Mouse (Mus musculus) left cerebral cortex, postnatal 10 days (tissue): Measurements from ENCODE around the gene Mthfd1. TPM values are rescaled to one million over a fixed set of nuclear protein-coding genes. Genes with fewer than 3 reads are reported as not detected.

Experiments
- DNase-seq, 2 experiments: peaks; one replicate each; pipeline ENCODE4 v3.0.0; 2021 to 2022; ENCODE audit warnings: low spot score in 2 of 2, mixed read lengths in 1 of 2; ENCODE audit errors: extremely low spot score in 1 of 2
- intact Hi-C: fragments of 180-260 bp; cut with DNase I; formaldehyde crosslinking; loops from one replicate; pipeline ENCODE4 v1.15.1; 2025
- total RNA-seq, 2 experiments: library from RNA; stranded (reverse); gene quantifications; 2 replicates each; pipeline ENCODE4 v1.2.3; 2021

Mthfd1 gene
- total RNA-seq, 2 experiments from 2014 or later: 34.1 to 36.9 TPM

DNA sequence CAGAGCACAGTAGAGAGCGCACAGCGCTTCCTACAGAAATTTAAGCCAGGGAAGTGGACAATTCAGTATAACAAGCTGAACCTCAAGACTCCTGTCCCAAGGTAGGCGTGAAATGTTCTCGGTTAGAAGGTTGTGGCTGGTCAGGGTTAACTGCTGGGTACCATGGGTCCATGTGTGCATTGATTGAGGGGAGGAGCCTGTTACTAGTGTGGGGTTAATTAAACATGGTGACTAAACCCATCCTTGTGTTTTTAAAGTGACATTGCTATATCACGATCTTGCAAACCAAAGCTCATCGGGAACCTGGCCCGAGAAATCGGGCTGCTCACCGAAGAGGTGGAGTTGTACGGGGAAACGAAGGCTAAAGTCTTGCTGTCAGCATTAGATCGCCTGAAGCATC, 34.3 kb downstream of the Mthfd1 start:
- intact Hi-C loops: no loop called here
- DNase-seq: no peak

DNA sequence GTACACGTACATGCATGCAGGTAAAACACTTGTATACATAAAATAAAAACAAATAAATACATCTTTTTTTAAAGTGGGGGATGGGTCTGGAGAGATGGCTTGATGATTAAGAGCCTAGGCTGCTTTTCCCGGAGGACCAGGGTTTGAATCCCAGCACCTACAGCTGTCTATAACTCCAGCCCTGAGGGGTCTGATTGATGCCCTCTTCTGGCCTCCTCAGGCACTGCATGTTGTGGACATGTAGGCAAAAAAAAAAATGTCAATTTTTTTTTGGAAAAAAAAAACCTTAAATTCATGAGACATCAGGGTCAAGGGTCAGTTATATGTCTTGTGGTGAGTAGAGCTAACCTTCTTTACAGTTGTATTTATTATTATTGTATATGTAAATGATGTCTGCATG, 35.2 kb downstream of the Mthfd1 start:
- DNase-seq: no peak
- intact Hi-C loops: no loop called here

DNA sequence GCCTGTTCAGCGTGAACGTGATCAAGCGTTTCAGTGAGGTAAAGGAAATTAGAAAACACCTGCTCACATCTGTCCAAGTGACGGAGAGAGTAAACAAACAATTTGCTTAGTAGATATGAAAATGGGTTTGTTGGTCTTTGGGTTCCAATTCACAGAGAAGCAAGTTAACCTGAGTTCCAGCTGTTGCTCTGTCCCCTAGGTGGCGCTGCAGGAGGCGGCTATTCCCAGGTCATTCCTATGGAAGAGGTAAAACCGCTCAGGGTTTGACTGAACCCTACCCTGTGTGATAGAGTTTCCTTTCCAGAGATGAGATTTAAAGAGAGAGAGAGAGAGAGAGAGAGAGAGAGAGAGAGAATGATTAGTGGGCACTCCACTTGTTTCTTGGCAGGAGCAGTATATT, 38.1 kb downstream of the Mthfd1 start:
- DNase-seq: peak in 1 of 2 experiments; percentile 68
- intact Hi-C loops: no loop called here

DNA sequence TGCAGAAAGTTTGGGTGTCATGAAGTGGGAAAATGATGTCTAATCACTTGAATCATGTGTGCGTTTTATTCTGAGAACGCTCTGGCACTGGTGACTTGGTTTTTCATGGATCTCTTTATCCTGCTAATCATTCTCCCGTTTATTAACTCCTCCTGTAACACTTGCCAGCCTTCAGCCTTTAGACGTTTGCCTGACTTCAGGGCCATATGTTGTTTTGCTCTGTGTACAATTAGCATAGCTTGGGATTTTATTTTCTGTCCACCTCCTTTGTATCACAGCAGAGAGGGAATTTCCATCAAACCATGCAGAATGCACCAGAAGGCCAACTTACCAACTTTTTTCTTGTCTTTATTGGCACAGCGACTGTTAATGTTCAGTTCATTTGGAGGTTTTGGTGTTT, 42.7 kb downstream of the Mthfd1 start:
- no peak for DNase-seq
- intact Hi-C loops: no loop called here

DNA sequence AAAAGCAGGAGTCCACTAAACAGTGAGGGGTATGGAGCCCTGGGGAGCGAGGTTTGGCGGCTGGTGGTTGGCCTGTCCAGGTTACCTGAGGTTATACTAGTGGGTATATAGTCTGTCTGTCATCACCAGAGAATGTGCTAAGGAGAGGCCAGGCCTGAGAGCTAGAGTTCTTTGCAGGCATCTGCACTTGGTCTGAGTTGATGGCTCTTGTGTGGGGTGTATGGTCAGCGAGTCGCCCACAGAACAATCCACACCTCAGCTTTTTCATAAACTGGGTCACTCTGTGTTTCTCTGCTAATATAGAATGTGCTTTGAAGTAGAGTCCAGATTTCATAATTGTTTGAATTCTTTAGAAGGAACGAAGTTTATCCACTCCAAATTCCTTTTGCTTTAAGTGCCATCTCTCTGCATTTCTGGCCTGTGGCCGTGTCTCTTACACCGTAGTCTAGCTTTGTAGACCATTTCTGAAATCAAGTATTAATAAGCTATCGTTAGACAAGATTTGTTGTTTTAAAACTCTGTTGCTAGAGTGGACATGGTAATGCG, 44.3 kb downstream of the Mthfd1 start:
- intact Hi-C loops: no loop called here
- DNase-seq: no peak

DNA sequence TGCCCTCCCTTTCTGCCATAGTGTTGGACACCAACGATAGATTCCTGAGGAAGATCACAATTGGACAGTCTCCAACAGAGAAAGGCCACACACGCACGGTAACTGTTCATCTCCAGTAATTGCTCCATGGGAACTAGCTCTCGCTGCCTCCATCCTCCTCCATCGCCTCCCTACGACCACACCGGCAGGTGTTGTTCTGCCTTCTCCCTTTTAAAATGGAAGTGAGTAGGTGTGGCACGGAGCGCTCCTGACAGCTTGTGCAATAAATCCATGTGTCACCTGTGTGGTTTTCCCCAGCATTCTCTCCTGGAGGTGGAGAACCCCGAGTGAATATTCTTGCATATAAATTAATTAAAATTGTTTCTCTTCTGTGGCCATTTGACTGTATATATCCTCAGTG, 45.3 kb downstream of the Mthfd1 start:
- no peak for DNase-seq
- intact Hi-C loops: no loop called here

DNA sequence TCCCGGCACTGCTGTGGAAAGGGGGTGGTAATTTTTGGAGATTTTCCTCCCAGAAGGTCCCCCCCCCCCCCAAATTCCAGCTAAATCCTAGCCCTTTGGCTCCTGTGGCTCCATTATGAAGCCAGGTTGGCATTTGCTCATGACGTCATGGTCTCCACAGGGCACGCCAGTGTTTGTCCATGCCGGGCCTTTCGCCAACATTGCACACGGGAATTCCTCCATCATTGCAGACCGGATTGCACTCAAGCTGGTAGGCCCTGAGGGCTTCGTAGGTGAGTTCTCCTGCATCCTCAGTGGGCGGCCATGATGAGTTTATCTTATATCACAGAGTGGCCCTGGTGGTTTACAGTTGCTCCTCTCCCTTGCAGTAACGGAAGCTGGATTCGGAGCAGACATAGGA, 48.4 kb downstream of the Mthfd1 start:
- DNase-seq: no peak
- intact Hi-C loops: no loop called here

DNA sequence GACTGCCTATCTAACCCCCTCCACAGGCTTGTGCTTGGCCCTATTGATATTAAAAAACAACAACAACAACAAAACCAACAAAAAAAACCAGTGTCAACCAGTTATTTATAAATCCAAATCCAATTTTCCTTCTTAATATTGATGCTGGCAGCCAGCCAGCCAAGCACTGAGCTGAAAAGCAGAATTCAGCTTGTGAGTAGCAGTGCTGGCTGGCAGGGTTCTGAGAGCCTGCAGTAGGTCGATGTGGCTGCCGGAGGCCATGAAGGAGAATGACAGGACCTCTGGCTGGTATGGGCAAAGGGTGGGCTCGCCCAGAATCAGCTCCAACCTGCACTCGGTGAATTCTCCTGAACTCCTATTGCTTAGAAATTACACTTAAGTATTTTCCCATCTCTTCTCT, 49.1 kb downstream of the Mthfd1 start:
- DNase-seq: no peak
- intact Hi-C loops: no loop called here

DNA sequence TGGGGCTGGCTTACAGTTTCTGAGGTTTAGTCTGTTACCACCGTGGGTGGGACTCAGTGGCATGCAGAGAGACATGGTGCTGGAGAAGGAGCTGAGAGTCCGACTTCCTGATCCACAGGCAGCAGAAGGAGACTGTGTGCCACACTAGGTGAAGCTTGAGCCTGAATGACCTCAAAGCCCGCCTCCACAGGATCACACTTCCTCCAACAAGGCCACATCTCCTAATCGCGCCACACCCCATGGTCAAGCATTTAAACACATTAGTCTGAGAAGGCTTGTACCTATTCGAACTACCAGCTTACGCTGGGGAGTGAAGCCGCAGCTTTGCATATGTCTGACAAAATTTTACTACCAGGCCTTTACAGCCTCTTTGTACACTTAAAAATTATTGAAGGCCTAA, 50.0 kb downstream of the Mthfd1 start:
- no peak for DNase-seq
- intact Hi-C loops: no loop called here

DNA sequence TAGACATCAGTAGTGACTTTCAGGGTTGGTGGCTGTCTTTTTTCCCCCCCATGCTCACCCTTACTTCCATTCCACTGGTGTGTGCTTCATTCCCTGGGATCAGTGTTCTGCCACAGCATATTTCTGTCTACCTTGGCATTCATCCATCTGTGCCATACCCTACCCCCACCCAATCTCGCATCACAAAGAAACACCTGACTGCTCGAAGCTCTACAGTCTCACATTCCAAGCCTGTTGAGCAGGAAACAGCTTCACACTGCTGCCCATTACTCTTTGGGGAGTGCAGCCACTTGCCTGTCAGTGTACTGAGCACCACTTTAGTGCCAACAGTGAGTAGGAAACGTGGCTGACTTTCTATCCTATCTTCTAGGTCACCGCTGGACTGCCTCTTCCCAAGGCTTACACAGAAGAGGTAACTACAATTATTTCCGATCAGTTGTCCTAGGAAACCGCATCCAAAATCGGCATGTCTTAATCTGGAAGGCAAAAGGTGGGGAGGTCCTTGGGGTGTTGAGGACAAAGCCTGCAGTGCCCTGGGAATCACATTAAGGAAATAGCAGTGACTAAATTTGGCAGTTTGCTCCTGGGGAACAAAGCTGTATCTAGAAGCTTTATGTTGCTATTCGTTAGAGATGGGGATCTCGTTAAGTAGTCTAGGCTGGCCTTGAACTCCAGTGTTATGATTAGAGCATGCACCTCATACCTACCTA, 51.9 kb downstream of the Mthfd1 start:
- DNase-seq: no peak
- intact Hi-C loops: no loop called here

DNA sequence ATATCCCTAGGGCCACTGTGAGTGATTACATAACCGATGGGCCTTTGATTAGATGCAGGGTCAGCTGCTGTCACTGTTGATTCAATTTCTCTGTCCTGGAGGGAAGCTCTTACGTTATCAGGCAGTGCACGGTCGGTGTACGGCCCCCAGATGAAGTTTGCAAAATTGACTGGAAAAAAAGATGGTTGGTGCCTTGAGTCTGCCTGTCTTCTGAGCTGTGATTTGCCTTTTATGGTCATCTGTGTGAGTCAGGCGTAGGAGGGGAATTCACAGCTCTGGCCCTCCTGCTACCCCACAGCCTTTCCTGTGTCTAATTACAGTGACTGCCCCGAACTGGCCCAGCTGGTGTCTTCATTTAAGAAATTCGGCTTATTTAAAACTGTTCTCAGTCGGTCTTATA, 52.9 kb downstream of the Mthfd1 start:
- DNase-seq: no peak
- intact Hi-C loops: no loop called here

DNA sequence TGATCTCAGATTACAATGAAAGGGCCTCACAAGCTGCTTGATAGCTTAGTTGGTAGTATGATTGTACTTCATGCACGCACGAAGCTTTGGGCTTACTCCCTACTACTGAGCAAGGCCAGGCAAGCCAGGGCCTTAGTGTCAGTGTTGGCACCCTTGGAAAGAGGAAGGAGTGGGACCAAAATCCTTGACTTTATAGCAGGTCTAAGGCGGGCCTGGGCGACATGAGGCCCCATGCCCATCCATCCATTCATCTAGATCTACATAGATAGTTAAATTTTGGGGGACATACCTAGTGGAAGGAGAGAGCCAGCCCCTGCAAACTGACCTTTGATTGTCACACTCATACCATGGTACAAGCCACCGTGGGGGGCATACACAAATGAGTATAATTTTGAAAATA, 53.3 kb downstream of the Mthfd1 start:
- intact Hi-C loops: no loop called here

DNA sequence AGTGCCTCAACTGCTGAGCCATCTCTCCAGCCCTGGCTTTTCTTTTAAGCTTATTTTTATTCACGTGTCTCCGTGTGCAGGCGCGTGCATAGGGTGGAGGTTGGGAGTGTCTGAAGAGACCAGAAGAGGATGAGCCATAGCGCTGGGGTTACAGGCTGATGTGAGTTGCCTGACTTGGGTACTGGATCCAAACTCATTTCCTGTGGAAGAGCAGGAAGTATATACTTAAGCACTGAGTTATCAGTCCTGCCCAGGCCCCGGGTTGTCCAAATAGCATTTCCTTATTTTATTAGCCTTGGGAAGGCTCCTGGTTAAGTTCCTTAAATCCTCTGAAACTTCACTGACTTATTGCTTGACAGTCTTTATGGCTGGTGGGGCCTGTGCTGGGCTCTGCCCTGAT, 54.9 kb downstream of the Mthfd1 start:
- DNase-seq: no peak
- intact Hi-C loops: no loop called here

More for the DNA sequence above, 53.3 kb downstream of the Mthfd1 start:
- no peak for DNase-seq

DNA sequence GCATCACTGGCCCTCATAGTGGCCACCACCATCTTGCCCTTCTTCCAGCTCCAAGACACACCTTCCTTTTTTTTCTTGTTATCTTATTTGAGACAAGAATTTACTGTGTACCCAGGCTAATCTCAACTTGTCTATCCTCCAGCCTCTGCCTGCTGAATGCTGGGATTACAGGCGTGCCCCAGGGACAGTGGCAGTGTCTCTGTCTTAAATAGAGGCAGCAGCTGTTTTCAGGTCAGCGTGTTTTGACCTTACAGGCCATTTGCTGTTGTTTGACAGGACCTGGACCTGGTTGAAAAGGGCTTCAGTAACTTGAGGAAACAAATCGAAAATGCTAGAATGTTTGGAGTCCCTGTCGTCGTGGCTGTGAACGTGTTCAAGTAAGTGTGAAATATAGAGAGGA, 55.5 kb downstream of the Mthfd1 start:
- intact Hi-C loops: no loop called here
- DNase-seq: no peak

DNA sequence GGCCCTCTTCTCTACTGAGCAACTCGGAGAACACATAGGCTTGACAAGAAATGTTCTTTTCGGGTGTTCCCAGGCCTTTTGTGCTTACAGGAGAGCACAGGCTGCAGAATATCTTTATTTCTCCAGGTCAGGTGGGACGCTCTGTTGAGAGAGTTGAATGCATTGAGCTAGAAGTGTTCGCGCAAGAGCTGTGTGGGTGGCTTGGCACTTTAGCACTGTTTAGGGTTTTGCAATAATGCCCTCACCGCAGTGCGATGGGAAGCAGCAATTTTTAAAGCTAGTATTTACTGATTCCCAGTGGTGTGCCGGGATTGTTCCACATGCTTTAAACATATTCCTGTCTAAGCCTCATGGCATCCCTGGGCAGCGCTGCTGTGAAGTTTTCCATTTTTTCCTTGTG, 56.1 kb downstream of the Mthfd1 start:
- no peak for DNase-seq
- intact Hi-C loops: no loop called here

DNA sequence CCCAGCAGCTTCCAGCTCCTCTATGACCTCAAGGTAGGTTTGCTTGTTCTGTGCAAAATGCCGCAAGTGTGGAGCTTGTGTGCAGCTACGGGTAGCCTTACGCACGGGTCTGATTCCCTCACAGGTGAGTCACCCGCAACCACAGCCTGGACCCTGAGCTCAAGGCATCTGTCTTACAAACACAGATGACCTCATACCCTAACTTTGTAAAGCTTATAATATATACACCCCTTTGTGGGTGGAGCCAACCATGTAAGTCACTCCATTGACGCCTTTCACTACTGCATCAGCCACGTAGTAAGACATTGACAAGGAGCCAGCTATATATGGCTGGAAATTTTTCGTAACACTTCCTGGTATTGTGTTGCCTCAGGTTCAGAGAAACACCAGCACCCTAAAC, 56.9 kb downstream of the Mthfd1 start:
- intact Hi-C loops: no loop called here

DNA sequence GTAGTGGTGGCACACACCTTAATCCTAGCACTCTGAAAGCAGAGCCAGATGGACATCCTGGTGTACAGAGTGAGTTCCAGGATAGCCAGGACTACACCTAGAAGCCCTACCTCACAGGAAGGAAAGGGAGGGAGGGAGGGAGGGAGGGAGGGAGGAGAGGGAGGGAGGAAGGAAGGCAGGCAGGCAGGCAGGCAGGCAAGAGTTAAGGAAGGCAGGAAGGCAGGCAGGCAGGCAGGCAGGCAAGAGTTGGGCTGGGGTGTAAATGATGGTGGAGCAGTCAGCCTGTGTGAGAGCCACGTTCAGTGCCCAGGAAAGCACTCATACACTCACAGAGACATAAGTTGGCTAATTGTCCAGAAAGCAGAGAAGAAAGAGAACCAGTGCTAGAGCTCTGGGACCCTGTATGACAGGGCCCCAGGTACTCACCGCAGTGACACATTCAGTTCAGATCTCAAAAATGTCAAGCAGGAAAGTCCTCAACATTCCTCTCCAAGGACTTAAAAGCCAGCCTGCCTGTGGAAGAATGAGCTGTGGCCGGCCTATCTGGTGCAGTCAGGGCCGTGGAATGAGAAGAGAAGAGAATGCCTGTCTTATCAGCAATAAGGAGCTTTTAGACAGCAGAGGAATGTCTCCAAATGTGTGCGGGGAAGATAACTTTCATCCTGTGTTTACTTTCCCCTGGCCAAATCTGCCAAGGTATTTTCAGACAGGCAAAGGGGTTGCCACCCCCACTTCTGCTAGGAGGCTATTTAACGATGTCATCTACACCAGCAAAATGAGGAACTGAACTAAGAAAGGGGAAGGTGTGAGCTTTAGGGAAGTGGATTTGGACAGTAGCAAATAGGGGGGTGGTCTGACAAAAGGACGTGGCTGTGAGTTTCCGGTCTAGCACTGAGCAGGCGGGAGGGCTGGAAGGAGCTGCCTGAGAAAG, 63.4 kb downstream of the Mthfd1 start:
- no peak for DNase-seq
- intact Hi-C loops: no loop called here

More for the DNA sequence above, 56.9 kb downstream of the Mthfd1 start:
- no peak for DNase-seq

DNA sequence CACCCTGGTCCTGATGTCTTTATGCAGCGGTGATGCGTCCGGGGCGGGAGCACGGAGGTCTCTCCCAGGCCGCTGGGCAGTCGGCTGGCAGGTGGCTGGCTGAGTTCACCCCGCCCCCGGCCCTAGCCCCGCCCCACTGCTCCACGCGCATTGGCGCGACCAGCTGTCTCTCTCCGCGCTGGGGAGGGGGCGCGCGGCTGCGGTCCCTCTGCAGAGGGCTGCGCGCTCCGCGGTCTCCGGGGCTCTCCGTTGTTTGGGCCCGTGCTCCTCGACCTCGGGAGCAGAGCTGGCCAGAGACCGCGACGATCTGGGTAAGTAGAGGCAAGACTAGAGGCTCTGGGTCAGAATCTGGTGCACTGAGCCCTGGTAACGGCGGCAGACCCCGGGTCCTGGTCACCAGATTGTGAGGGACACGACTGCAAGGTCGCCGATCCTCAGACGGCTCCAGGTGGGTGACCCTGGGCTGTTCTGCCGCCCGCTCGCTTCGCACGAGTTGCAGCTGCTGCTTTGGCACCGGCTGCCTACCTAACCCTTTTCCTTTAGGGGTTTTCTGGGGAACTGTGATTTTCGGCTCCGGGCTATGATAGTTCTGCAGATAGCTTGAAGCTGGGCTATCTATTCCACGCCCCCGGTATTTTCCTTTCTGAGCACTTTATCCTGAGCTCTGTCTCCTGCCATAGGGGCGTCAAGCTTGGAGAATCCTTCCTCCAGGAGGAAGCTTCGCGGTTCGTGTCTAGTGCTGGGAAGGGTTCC, 69.8 kb downstream of the Mthfd1 start, which contains the start of gene Akap5:
Gene Akap5, plus strand, starts transcription at position 213 of the 753 bp plus-strand sequence.
- peak; percentile 61 to 78 for DNase-seq
- intact Hi-C loops: no loop called here
